Mouse (Mus musculus): ENCODE data around the gene Nacad.

GRCm38 (mm10) chr11:6598191-6598889 is 7.5 kb downstream of the Nacad start:
- TF ChIP-seq CTCF (IDR thresholded peaks at IDR 0.05; ENCODE audit: borderline replicate concordance, extremely low read depth, insufficient read depth, insufficient read length) (no peak), POLR2A (IDR thresholded peaks at IDR 0.05; ENCODE audit: borderline replicate concordance, extremely low read depth, insufficient read depth, insufficient read length, poor library complexity, severe bottlenecking) (no peak)

Data from brain, embryonic 14.5 days (tissue).